Mouse (Mus musculus) neural tube, embryonic 13.5 days (tissue): Measurements from ENCODE around the gene Carf. TPM values are rescaled to one million over a fixed set of nuclear protein-coding genes. Genes with fewer than 3 reads are reported as not detected.

Experiments used
- ATAC-seq: fragments of 200-750 bp; cut with Nextera tagmentation; 2 replicates; pipeline ENCODE4 v1.8.0; 2017; ENCODE audit warnings: low read depth, mild to moderate bottlenecking, moderate TSS enrichment, moderate library complexity
- H3K27ac ChIP-seq: fragments of 300-500 bp; sonication (generic); replicated peaks from 2 replicates; pipeline ENCODE4 v1.5.1; 2015; ENCODE audit warnings: moderate library complexity, mild to moderate bottlenecking, inconsistent platforms
- H3K27me3 ChIP-seq: fragments of 300-500 bp; sonication (generic); 2 replicates; pipeline ENCODE4 v1.6.1; 2015; ENCODE audit warnings: mild to moderate bottlenecking, inconsistent platforms
- H3K36me3 ChIP-seq: fragments of 300-500 bp; sonication (generic); 2 replicates; pipeline ENCODE4 v1.6.1; 2015; ENCODE audit warnings: mild to moderate bottlenecking, inconsistent platforms
- H3K4me1 ChIP-seq: fragments of 300-500 bp; sonication (generic); replicated peaks from 2 replicates; pipeline ENCODE4 v1.6.1; 2015; ENCODE audit warnings: inconsistent platforms
- H3K4me2 ChIP-seq: fragments of 300-500 bp; sonication (generic); 2 replicates; pipeline ENCODE4 v1.6.1; 2015; ENCODE audit warnings: inconsistent platforms, mild to moderate bottlenecking, moderate library complexity
- H3K4me3 ChIP-seq: fragments of 300-500 bp; sonication (generic); 2 replicates; pipeline ENCODE4 v1.5.1; 2015; ENCODE audit warnings: mild to moderate bottlenecking, inconsistent platforms
- H3K9ac ChIP-seq: fragments of 300-500 bp; sonication (generic); 2 replicates; pipeline ENCODE4 v1.6.1; 2015; ENCODE audit warnings: moderate library complexity, mild to moderate bottlenecking, inconsistent platforms
- H3K9me3 ChIP-seq: fragments of 300-500 bp; sonication (generic); 2 replicates; pipeline ENCODE4 v1.6.1; 2016; ENCODE audit warnings: inconsistent platforms
- WGBS: fragments of 180-500 bp; shearing (Covaris S2); methylation state at CpG from one replicate; pipeline ENCODE4 v1.1.7; 2015; 5-methylcytosine and 5-hydroxymethylcytosine counted together
- polyA plus RNA-seq: library from polyadenylated mRNA; unstranded; fragments of >200 nt; fragmentation: Nextera tagmentation; extraction: Ambion mirVana; gene quantifications from 2 replicates; pipeline ENCODE4 v1.2.1, GENCODE M21; 2015

Carf gene
- polyA plus RNA-seq, 1 experiment from 2014 or later: 7.9 TPM

DNA sequence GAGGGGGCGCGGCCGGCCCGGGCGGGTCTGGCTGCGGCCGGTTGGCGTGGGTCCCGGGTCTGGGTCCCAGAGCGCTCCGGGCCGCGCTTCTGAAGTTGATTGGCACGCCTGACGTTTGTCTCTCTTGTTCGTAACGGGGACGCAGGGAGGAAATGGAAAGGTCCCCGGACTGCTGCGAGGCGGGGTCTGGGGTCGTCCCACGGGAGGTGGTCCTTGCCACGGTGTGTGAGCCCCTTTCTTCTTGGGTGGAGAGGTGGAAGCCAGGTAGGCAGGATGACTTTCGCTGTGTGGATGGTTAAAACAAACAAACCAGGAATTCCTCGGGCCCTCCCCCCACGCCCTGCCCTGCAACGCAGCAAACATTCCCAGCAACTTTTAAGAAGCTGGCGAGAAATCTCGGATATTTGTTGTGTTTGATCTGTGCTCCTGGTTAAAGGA is 82.8 kb downstream of the Carf start:
- Histone ChIP-seq H3K4me2 (peak overlapping the region; percentile 66), H3K27ac (peak overlapping the region; percentile 97), H3K9me3 (no peaks in the 10 kb centered on the region), H3K4me3 (peak overlapping the region; percentile 90), H3K4me1 (peaks cover 13% of the 10 kb centered on the region), H3K27me3 (no peaks in the 10 kb centered on the region), H3K9ac (peak overlapping the region; percentile 91), H3K36me3 (no peaks in the 10 kb centered on the region)
- WGBS: under 1% methylated on average over 26 of the region's 30 CpGs
- peak; percentile 88 for ATAC-seq

DNA sequence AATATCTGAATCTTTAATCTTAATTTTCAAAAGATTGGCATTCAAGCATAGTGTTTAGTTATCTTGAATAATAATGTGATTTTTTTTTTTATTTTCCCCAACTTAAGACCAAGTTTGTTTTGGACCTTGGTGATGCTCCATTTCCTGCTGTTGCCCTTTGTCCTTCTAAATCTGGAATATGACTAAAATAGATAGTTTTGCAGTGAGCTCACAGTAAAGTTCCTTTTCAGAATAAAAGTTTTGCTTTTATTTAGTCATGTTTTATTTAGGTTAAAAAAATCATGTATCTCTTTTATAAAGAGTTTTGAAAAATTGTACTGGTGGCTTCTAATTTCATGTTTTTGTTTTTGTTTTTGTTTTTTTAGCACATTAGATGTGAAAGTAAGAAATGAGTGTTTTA is 90.4 kb downstream of the Carf start:
- Histone ChIP-seq H3K9me3 (no peaks in the 10 kb centered on the region), H3K4me2 (no peak overlapping the region), H3K4me3 (no peak overlapping the region)

DNA sequence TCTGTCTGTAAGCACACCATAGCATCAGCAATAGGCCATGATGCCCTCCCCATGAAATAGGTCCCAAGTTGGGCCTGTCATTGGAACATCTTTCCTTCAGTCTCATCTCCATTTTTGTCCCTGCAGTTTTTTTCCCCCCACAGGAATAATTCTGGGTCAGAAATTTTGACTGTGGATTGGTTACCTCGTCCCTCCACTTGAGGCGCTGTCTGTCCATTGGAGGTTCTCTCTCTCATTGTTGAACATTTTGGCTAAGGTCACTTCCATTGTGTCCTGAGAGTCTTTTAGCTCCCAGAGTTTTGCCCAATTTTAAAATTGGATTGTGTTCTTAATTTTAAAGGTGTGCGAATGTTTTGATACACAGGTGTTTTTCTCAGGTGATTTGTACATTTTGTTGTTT is 98.8 kb downstream of the Carf start:
- WGBS: 76% methylated on average over 3 of the region's 3 CpGs
- ATAC-seq: no peak
- Histone ChIP-seq H3K27ac (no peak overlapping the region), H3K4me3 (no peak overlapping the region), H3K36me3 (peaks cover 27% of the 10 kb centered on the region), H3K27me3 (no peaks in the 10 kb centered on the region), H3K4me1 (no peaks in the 10 kb centered on the region), H3K9ac (no peak overlapping the region), H3K9me3 (no peaks in the 10 kb centered on the region), H3K4me2 (no peak overlapping the region)

More for the DNA sequence above, 90.4 kb downstream of the Carf start:
- Histone ChIP-seq H3K36me3 (no peaks in the 10 kb centered on the region), H3K9ac (no peak overlapping the region), H3K27ac (no peak overlapping the region), H3K27me3 (no peaks in the 10 kb centered on the region), H3K4me1 (no peaks in the 10 kb centered on the region)
- no peak for ATAC-seq

DNA sequence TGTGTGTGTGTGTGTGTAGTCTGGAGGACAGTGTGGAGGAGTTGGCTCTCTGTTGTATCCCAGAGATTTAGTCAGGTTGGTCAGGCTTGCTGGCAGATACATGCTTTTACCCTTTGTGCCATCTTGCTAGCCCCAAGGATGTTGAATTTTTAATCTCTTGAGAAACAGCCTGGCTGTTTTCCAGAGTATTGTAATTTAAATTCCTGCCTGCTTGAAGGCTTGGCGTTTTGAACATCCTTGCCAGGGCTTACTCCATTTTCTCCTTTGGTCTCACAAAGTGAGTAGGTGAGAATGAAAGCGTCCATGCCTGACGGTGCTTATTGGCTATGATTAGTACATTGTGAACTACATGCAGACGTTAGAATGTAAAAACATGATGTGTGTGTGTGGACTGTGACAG is 101.0 kb downstream of the Carf start:
- Histone ChIP-seq H3K27me3 (no peaks in the 10 kb centered on the region), H3K9me3 (no peaks in the 10 kb centered on the region), H3K4me2 (no peak overlapping the region), H3K4me1 (no peaks in the 10 kb centered on the region), H3K9ac (no peak overlapping the region), H3K27ac (no peak overlapping the region), H3K4me3 (no peak overlapping the region), H3K36me3 (peaks cover 47% of the 10 kb centered on the region)
- ATAC-seq: no peak
- 76% methylated on average over 4 of the region's 4 CpGs for WGBS

Other genes with a start within 250 kb of the Carf start
- gene Fam117b, start 185.2 kb upstream of the Carf start, polyA plus RNA-seq: 25.5 and 28.6 TPM in 2 replicates
- gene Ica1l, start 55.1 kb upstream of the Carf start, polyA plus RNA-seq: 33.1 and 33.4 TPM in 2 replicates
- 43.6 and 44.9 TPM in 2 replicates for gene Wdr12, start 398 bp downstream of the Carf start, polyA plus RNA-seq
- 6.4 and 7.8 TPM in 2 replicates for gene Nbeal1, start 82.4 kb downstream of the Carf start, polyA plus RNA-seq
- gene Cyp20a1, start 245.1 kb downstream of the Carf start, polyA plus RNA-seq: 20.3 and 23.5 TPM in 2 replicates